Comparison of ENCODE assay signal across 18 mouse cellular contexts in genomic region chr19:28594215-28594614, GRCm38 (mm10).
DNase-seq lines count a peak whose midpoint lies in the region; ATAC-seq and TF ChIP-seq lines count a peak whose summit lies in the region.
"Had no signal": no experiment of that assay in that cellular context is flagged by ENCODE, and none has a peak within 500 bp of the region (broad histone marks: within the 10 kb centered on the region; RNA-seq: fewer than 3 reads in every experiment).

No protein-coding gene starts in this region.

- no peaks in the 10 kb centered on the region for H3K79me2 ChIP-seq in heart, adult 2 months (replicated peaks; ENCODE audit: control insufficient read depth, insufficient read depth, low read length)

- no peak for ATAC-seq in heart, embryonic 15.5 days (replicated peaks; ENCODE audit: insufficient number of reproducible peaks, insufficient read depth, low FRiP score, low read depth)
- ATAC-seq in kidney, embryonic 15.5 days (replicated peaks; ENCODE audit: low FRiP score) = no peak
- ATAC-seq: forebrain, embryonic 13.5 days; hindbrain, embryonic 16.5 days; midbrain, embryonic 13.5 days had no signal

- H3K27me3 ChIP-seq in heart, embryonic 15.5 days = no peaks in the 10 kb centered on the region
- H3K27me3 ChIP-seq in heart, adult 2 months (ENCODE audit: control insufficient read depth, insufficient read depth, low read length) = no peaks in the 10 kb centered on the region
- H3K27me3 ChIP-seq in kidney, embryonic 15.5 days = no peaks in the 10 kb centered on the region
- H3K27me3 ChIP-seq: forebrain, embryonic 13.5 days had no signal

- H3K4me1 ChIP-seq in heart, embryonic 15.5 days (replicated peaks) = 0 out of 2 replicates have a peak, but pooled peaks cover 3% of the 10 kb centered on the region
- no peaks in the 10 kb centered on the region for H3K4me1 ChIP-seq in heart, adult 2 months (ENCODE audit: control insufficient read depth, insufficient read depth, low read length)
- peaks cover 13% of the 10 kb centered on the region for H3K4me1 ChIP-seq in kidney, embryonic 15.5 days
- peaks cover 11% of the 10 kb centered on the region for H3K4me1 ChIP-seq in lung, adult 2 months (ENCODE audit: control insufficient read depth, insufficient read depth, low read length)
- H3K4me1 ChIP-seq: forebrain, embryonic 13.5 days; midbrain, embryonic 13.5 days had no signal

- intact Hi-C loops in heart, adult 2 months (cut with DNase I) = no loop called here

- 24% methylated on average over 4 of the region's 4 CpGs for WGBS in heart, embryonic 15.5 days
- WGBS in heart, adult 2 months = 14% methylated on average over 4 of the region's 4 CpGs
- WGBS in kidney, embryonic 15.5 days = 26% methylated on average over 4 of the region's 4 CpGs
- WGBS in lung, adult 2 months = 17% methylated on average over 4 of the region's 4 CpGs

- H3K4me3 ChIP-seq in heart, embryonic 15.5 days = no peak overlapping the region
- no peak overlapping the region for H3K4me3 ChIP-seq in heart, adult 2 months
- no peak overlapping the region for H3K4me3 ChIP-seq in kidney, embryonic 15.5 days (replicated peaks)
- no peak overlapping the region for H3K4me3 ChIP-seq in lung, adult 2 months (replicated peaks; ENCODE audit: extremely low read depth, low read depth, low read length)
- H3K4me3 ChIP-seq: erythroblast, embryonic 14.5 days; forebrain, embryonic 13.5 days; midbrain, embryonic 13.5 days had no signal

- DNase-seq in adrenal gland, adult 2 months = peak; percentile 9
- DNase-seq in adrenal gland, postnatal 4 days (ENCODE audit: low spot score in 2 of 2) = no peak
- no peak for DNase-seq in heart, adult 2 months
- DNase-seq in kidney, postnatal 36 days = no peak
- peak; percentile 20 for DNase-seq in lung, postnatal 36 days
- no peak for DNase-seq in lung, adult 2 months
- DNase-seq: adrenal gland, adult 8-10 months; cerebellum, adult 9-10 months; kidney, adult 18-20 months; spleen, adult 18-20 months; thymus, adult 2 months had no signal

- no peak overlapping the region for H3K9ac ChIP-seq in heart, embryonic 15.5 days
- H3K9ac ChIP-seq in heart, adult 2 months (ENCODE audit: low read depth, low read length) = no peak overlapping the region
- H3K9ac ChIP-seq in kidney, embryonic 15.5 days = no peak overlapping the region
- H3K9ac ChIP-seq: forebrain, embryonic 13.5 days; liver, embryonic 14.5 days; midbrain, embryonic 13.5 days had no signal

- TF ChIP-seq POLR2A in heart, adult 2 months (IDR thresholded peaks at IDR 0.05; ENCODE audit: insufficient read depth, low read depth, low read length) = no peak
- no peak for TF ChIP-seq POLR2A in lung, adult 2 months (IDR thresholded peaks at IDR 0.05; ENCODE audit: borderline replicate concordance, extremely low read depth, low read depth, low read length)

- TF ChIP-seq CTCF in heart, adult 2 months (IDR thresholded peaks at IDR 0.05) = no peak
- no peak for TF ChIP-seq CTCF in lung, adult 2 months (IDR thresholded peaks at IDR 0.05; ENCODE audit: insufficient read depth, low read length)

- peak overlapping the region; percentile 21; the same call in 1 of the 2 replicates for H3K4me2 ChIP-seq in heart, embryonic 15.5 days
- H3K4me2 ChIP-seq in kidney, embryonic 15.5 days = 0 out of 2 replicates have a peak overlapping the region, but pooled peaks have one; percentile 32
- H3K4me2 ChIP-seq: forebrain, embryonic 13.5 days; midbrain, embryonic 13.5 days had no signal

- no peak for TF ChIP-seq EP300 in heart, adult 2 months (IDR thresholded peaks at IDR 0.05; ENCODE audit: insufficient read depth, low read depth, low read length)

- H3K9me3 ChIP-seq in heart, embryonic 15.5 days (replicated peaks) = no peaks in the 10 kb centered on the region
- no peaks in the 10 kb centered on the region for H3K9me3 ChIP-seq in kidney, embryonic 15.5 days (replicated peaks)
- H3K9me3 ChIP-seq: forebrain, embryonic 13.5 days; midbrain, embryonic 13.5 days had no signal

- H3K27ac ChIP-seq in heart, embryonic 15.5 days = 0 out of 2 replicates have a peak overlapping the region, but pooled peaks have one; percentile 6
- no peak overlapping the region for H3K27ac ChIP-seq in heart, adult 2 months
- H3K27ac ChIP-seq in kidney, embryonic 15.5 days = no peak overlapping the region
- H3K27ac ChIP-seq: forebrain, embryonic 13.5 days; liver, embryonic 14.5 days; midbrain, embryonic 13.5 days had no signal

- H3K36me3 ChIP-seq in heart, embryonic 15.5 days = no peaks in the 10 kb centered on the region
- H3K36me3 ChIP-seq in heart, adult 2 months (ENCODE audit: control insufficient read depth, insufficient read depth, low read length) = no peaks in the 10 kb centered on the region
- no peaks in the 10 kb centered on the region for H3K36me3 ChIP-seq in kidney, embryonic 15.5 days
- H3K36me3 ChIP-seq: midbrain, embryonic 13.5 days had no signal

Comparison
In these comparisons a context has a peak if more than half of its experiments do, and no peak if none do; other contexts are left out.
1. DNase-seq: peak in adrenal gland, adult 2 months (single experiment) and lung, postnatal 36 days (single experiment); none in adrenal gland, postnatal 4 days (0 of 2), heart, adult 2 months (0 of 2), kidney, postnatal 36 days (0 of 2) and lung, adult 2 months (single experiment).